Mouse (Mus musculus): Measurements from ENCODE around the gene Dusp12. TPM values are rescaled to one million over a fixed set of nuclear protein-coding genes. Genes with fewer than 3 reads are reported as not detected.

The Dusp12 gene
- polyA plus RNA-seq (2017; shearing (Covaris generic)), result 10 to 100 TPM; 14.8 to 16.1 TPM

DNA sequence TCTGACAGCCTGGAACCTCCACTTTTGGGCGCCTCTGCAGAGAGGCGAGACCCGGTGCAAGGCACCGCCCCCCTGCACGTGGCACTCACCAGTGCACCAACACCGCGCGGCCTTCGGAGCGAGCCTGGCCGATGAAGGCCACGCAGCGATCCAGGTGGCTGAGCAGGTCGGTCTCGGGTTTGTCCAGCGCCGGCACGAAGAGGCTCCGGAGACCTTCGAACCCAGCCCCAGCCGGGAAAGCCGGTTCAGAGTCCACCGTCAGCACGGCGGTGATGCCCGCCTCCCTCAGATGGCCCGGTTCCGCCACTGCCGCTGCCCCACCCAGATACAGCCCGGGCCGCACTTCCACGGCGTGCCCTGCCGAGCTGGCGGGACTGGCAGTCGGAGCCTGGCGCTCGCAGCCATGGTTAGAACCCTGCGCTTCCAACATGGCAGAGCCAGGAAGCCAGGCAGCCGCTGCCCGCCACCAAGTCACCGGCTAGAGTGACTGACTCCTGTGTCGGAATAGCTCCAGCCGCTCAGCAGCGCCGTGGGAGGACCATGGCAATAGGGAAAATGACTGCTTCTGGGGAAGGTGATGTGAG, at the start of gene Dusp12, which contains the start of gene Gm26620:
Gene Dusp12, minus strand, starts transcription at position 563 of the 584 bp plus-strand sequence.
Gene Gm26620, plus strand, starts transcription at position 88 of the 584 bp plus-strand sequence.
- peak; percentile 96 for ATAC-seq

DNA sequence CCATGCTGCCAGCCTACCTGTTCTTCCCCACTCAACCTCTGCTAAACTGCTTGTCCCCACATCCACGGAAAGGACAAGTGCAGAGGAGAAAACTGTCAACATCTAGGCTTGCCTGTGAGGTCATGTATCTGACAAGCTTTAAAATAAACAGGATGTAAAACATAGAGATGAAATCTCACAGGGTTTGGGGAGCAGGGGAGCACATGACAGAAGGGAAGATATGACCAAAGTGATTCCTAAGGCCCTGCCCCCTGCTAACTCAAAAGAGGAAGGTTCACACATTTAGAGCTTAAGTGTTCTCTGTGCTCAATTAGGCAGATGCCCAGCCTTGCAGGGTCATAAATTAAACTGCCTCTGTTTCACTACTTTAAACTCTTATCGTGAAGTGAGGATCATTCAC, 49.0 kb upstream of the Dusp12 start:
- no peak for ATAC-seq

DNA sequence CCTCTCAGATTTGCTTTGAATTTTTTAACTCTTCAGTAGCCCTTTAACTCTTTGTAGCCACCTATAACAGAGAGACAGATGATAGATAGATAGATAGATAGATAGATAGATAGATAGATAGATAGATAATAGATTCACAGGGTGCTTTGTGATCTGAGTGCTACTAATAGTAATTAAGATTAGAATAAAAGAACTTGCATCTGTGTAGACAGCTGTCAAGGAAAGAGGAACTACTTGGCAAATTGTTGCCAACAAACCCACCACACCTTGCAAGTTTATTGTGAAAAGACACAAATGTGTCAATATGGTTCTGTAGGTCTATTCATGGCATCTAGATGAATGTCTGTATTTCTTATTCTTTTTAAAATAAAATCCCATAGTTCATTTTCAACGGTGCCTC, 48.6 kb upstream of the Dusp12 start:
- ATAC-seq, result no peak

DNA sequence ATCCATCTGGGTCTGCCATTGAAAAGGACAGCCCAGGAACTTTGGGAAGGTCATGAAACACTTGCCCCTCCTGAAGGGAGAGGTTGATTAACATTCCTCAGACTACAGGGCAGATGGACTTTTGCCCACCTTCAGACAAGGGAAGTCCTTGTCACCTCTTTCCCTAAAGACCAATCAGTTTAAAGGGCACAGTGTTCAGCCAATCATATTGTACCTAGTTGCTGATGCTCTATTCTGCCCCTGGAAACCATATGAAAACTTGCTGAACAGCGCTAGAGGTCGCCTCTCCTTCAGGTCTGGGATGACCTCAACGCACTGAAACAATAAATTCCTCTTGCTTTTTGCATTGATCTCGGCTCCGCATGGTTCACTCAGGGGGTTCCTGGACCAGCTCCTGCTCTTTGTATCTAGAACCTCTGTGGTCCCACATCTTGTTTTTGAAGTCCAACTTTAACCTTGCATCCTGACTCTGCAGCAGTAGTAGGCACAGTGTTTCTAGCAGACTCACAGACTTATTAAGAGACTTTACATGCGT, 48.1 kb upstream of the Dusp12 start:
- no peak for ATAC-seq

DNA sequence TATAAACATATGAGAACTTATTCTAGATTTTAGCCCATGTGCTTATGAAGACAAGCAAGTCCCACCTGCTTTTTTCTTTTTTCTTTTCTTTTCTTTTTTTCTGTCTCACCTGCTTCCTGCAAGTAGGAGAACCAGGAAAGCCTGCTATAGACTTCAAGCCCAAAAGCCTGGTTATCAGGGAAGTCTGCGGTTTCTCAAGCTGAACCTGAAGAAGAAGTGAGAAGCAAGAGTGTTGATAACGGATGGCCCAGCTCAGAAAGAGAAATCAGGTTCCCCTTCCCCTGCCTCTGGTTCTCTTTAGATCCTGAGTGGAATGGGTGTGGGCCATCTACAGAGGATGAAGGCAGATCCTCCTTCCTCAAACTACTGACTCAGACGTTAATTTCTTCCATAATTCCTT, 46.7 kb upstream of the Dusp12 start:
- no peak for ATAC-seq

DNA sequence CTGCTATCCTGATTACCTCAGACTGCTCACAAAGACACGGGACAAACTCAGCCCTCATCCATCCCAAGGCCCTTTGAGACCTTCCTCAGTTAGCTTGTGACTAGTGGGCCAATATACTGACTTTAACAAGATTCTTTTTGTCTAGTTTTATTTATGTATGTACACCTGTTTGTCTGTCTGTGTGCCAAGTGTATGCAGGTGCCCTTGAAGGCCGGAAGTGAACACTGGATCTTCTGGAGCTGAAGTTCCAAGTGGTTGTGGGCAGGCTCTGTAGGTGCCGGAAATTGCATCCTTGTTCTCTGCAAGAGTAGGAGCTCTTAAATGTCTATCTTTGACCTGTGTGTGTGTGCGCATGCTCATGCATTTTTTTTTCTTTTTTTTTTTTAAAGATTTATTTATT, 43.9 kb upstream of the Dusp12 start:
- no peak for ATAC-seq

DNA sequence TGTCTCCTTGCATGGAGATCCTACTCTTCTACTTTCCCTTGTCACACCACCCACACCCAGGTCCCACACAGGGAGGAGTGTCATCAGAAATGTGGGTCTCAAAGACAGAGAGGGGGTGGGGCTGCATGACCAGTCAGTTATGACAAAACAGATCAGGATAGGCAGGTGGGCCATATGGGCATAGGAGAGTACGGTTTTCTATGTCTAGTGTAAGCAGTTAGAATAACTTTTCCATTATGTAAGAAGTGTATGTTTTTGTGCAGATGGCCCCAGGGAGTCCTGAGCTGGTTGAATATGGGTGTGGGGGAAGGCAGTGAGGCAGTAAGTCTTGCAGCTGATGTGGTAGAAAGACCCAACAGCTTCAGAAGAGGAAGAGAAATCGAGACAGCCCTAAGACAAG, 43.1 kb upstream of the Dusp12 start:
- ATAC-seq, result no peak

DNA sequence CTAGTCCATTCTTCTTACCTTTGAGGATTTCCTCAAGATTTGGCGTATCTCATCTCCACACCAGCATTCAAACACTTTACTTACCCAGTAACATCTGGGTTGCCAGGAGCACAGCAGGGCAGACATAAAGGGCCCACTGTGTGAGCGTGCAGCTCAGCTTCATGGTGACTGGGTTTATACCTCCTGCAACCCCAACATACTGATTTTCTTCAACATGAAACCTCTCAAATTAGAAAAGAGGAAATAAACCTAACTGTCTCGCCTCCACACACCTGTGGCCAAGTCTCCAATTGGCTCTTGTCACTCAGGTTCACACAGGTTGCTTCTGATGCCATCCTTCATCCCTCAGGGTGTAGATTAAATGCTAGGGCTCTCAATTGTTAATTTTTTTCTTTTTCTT, 42.0 kb upstream of the Dusp12 start, which contains the start of gene Fcrla:
Gene Fcrla, minus strand, starts transcription at position 206 of the 400 bp plus-strand sequence.
- ATAC-seq, result no peak

DNA sequence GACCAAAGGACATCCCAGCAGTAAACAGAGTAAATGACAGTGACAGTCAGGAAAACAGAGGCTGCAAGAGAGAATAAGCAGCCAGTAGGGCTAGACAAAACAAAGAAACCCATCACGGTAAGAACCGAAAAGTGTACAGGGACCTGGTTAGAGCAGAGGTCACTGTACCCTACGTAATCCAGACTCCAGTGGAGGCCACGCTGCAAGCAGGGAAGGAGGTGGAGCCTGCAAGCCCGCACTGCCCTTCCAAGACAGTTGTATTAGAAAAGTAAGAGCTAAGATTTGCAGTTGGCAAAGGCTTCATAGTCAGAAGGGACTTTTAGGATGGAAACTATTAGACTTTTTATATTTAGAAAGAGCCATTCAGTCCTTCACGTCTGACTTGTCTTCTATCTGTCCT, 41.6 kb upstream of the Dusp12 start:
- ATAC-seq, result no peak

DNA sequence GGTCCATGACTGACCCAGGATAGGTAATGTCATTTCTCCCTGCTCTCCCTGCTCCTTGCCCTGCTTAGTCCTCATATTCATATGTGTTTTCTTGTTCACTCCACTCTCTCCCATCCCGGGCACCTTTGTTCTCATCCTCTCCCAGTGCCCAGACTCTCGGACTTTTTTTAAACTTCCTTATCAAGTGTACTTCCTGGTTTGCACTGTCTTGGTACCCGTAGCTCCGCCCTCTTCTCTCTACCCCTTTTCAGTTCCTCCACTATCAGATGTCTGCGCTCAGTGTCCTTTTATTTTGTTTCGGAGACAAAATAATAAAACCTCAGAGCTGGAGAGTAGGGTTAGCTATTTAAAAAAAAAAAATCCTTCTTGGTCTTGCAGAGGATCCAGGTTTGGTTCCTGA, 39.1 kb upstream of the Dusp12 start:
- no peak for ATAC-seq

DNA sequence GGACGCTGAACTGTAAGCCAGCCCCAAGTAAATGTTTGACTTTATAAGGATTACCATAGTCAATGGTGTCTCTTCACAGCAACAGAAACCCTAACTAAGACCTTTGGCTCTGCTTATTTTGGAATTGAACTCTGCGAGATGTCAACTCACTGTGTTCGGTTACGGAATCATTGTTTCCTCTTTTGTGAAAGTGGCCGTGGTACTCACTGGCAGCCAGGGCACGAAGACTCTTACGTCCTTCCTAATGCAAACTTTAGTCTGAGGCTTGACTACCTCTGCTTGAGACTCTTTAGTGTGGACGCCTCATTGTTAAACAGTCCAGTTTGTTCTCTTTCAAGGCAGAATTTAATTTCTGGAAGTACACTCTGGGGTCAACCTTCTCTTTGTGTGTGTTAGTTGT, 34.0 kb upstream of the Dusp12 start:
- no peak for ATAC-seq

DNA sequence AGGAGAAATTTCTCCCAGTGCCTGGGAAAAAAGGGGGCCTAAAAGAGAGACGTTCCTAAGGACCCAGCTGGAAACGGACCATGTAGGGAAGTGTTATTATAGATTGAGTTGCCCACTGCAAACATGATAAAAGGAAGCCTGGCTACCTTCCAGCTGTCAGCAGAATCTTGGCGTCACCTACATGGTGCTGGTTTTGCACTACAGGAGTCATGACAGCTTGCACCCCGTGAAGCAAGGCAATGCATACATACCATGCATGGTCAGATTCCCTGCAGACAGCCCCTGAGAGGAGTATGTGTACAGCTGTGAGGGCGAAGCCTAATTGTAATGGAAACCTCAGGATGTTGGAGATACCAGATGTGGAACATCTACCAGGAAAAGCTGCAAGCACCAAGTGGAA, 30.3 kb upstream of the Dusp12 start:
- no peak for ATAC-seq

DNA sequence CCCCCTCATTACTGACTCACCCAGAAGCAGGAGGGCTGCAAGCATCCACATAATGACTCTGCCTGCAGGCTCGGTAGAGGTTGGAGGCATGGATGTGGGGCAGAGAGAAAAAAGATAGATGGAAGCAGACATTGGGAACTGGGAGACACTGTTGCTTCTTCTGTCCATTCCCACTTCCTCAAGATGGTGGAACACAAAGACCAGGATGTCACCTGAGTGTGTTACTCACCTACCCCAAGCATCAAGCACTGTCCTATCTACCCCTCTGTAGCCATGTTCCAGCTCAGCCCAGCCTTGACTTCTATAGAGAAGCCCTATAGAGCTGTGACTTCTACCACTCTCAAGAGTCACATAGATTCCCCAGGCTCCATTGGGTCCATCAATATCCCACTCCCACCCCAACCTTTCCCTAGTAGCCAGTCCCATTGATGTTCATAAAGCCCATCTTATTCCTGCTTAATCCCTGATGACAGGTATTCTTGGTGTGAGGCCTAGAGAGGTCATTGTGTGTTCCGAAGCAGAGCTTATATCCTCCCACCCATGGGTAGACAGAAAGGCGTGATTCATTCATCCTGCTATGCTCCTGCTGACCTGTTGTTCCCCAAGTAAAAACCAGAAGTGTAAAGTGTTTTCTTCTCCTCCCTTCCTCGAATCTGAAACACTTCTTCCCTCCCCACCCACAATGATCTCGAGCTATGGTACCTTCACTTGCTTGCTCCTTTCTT, 27.7 kb upstream of the Dusp12 start, which contains the start of gene Fcrlb:
Gene Fcrlb, minus strand, starts transcription at position 51 of the 725 bp plus-strand sequence.
- no peak for ATAC-seq

DNA sequence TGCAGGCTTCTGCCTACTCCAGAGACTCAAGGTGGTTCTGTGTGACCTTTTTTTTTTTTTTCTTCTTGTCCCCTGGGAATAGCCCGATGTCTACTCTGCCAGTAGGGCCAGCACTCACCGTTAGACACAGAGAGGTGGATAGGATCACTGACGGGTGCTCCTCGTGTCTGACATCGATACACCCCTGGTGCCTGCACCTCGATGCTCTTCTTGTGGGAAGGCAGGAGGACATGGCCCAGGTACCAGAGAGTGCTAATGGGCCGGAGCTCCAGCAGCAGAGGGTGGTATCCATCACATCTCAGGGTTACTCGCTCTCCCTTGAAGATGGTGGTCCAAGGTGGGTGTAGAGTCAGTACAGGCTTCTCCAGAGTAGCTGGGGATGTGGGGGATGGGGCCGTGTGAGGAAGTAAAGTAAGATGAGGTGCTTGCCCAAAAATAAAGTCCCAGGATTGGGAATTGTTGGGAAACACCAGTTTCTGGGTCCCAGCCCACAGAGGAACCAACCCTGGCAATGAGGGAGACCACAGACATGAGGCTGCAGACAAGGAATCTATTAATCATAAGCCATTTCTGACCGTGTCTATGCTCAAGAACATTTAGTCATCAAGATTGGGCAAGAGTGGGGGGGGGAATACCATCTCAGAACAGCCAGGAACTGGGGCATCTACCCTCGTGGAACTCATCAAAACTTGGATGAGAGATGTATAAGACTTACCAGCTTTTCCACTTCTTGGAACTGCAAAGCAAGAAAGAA, 26.7 kb upstream of the Dusp12 start:
- ATAC-seq, result no peak

DNA sequence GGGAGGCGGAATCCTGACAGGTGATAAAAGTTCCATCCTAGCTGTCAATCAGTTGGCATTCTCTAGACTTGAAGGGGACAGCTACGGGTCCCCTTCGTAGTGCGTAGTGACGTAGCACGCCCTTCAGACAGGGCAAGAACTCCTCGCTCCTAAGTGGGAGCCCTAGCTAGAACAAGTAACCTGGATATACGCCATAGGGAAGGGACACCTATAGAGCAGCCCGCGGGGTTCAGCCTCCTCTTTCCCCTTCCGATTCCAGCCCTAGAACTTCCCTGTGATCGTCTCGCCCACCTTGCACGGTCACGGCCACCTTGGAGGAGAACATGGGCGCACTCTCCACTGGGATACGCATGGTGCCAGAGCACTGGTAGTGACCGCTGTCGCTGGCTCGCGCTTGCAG, 23.0 kb upstream of the Dusp12 start:
- no peak for ATAC-seq

DNA sequence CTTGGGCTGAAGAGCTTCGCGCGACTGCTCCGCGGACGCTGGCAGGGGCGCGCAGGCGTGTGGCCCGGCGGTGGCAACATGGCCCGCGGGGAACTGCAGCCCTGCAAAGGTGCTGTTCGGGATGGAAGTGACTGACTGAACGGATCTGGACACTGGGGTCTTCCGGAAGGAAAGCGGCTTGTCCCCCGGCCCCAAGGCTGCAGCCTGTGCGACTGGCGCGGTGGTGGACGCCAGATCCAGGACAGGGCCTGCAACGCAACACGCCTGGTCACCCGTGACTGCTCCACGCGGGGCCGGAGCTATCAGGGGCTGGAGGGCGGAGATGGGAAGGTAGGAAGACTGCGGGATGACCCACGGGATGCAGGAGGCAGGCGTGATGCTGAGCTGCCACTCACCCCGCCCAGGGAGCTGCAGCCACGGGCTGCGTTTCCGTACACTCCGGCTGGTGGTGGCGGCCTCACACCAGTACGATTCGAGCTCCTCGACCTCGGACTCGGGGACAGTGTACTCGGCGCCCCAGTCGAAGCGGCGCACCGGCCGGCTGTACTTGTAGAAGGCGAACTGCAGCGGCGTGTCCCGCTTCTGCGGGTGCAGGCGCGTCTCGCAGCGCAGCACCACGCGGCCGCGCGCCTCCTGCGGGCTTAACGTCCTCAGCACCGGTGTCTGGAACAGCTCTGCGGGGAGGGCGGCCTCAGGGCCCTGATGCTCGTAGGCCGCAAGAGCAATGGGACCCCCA, 22.3 kb upstream of the Dusp12 start:
- no peak for ATAC-seq

DNA sequence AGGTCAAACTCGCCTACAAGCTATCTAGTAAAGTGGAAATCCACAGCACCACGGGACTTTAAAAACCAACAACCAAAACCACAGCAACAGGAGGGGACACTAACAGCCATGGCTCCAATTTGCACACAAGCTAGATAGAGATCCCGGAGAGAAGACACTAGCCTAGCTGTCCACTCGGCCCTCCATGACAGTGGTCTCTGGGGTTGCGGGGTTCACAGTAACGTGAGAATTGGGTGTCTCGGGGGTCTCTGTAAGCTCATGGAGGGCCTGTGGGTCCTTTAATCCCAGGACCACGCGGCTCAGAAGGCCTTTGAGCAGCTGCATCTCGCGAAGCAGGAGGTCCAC, 21.7 kb upstream of the Dusp12 start:
- no peak for ATAC-seq

DNA sequence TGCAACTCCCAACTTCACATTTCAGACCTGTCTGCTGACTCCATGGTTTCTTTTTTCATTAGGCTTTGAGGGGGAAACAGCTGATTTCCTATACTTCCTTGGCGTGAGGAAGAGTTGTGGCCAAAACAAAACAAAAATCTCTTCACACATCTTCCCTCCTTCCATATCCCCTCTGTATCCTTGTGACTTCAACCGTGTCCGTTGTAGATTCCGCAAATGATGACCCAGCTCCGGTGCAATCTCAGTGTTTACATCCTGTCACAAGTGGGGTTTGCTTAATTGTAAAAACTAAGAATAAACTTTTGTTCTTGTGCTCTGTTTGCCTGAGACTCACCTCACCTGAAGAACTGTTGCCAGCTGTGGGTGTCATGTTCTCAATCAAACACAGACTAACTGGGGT, 18.1 kb upstream of the Dusp12 start:
- no peak for ATAC-seq

DNA sequence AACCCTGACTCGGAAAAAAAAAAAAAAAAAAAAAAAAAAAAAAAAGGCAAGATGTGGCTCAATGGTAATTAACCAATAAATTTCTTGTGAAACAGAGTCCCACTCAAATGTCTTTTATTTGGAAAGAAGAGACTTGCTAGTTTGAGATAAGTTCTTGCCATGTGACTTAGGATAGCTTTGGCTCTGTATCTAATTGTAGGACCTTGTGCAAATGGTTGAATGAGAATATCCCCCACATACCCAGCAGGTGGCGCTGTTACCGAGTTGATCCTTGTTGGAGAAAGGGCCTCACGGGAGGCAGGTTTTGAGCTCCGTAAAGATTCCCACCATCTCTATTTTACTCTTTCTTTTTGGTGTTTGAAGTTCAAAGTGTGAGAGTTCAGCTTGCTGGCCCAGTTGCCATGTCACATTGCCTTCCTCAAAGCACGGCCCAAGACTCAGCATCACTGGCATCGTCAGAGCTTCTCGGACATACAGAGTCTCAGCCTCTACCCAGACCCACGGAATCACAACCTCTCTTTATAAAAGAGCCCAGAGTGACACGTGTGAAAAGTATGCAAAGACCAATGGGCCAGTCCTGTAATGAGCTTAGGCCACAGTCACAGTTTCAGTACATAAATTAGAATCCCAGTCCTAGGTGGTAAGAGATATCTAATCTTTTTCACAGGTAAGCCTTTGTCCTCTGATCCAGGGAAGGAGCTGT, 16.3 kb upstream of the Dusp12 start:
- ATAC-seq, result peak; percentile 81

DNA sequence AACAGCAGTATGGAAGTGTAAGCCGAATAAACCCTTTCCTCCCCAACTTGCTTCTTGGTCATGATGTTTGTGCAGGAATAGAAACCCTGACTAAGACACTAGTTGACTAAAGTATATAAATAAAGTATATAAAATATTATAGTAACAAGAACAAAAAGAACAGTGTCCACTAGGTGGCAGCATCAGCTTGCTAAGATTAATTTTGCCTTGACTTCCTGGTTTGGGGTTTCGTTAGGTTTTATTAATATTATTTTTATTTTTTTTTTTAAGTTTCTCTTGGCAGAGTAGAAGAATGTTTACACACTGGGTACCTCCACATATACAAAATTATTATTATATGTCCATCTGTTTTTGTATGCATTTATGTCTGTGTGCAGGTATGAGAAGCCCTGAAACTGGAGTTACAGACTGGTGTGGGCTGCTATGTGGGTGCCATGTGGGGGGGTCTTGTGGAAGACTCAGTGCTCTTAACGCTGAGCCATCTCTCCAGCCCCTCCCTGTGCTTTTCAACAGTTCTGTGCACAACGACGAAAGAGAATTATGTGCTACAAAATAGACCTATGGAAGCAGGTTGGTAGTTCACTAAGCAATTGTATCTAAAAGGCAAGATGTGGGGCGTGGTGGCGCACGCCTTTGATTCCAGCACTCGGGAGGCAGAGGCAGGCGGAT, 15.6 kb upstream of the Dusp12 start:
- peak; percentile 65 for ATAC-seq

DNA sequence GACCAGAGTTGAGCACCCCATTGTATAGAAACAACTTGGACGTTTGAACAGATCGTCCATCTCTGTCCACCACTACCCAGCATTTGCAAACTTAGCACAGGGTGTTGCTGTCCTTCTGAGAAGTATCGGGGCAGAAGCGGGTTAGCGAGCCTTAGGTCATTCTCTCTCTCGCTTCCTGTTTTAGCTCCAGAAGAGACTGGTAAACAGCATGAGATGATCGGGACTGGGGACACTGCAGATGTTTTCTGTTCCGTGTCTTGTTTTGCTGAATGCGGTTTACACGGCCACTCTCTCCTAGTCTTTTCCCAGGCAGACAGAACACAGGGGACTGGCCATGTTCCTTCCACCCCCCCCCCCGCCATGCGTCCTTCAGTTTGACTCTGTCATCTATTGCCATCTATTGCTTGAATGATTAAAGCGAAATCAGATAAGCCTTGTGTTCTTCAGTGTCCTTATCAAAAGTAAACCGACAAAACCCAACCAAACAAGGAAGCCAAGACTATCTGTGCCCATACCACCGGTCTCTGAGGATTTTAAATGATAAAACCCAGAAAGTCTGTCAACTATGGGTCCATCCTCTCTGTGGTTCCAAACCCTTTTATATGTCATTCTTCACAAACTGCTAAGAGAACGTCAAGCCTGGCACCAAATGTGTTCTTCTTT, 13.2 kb upstream of the Dusp12 start:
- ATAC-seq, result no peak
